Mouse (Mus musculus) CH12.LX (cell line): ENCODE measurements around the gene Sp100. TPM values are rescaled to one million over a fixed set of nuclear protein-coding genes. Genes with fewer than 3 reads are reported as not detected.

Experiments
- DNase-seq: peaks from one replicate; pipeline ENCODE4 v3.0.0-alpha.2; 2013; ENCODE audit errors: extremely low read depth
- H3K27ac ChIP-seq: 2 replicates; pipeline ENCODE4 v1.5.1; 2012; ENCODE audit warnings: low read depth, mild to moderate bottlenecking, control low read depth, moderate library complexity; ENCODE audit not compliant: insufficient read depth
- H3K27me3 ChIP-seq: replicated peaks from 2 replicates; pipeline ENCODE3; 2012; ENCODE audit warnings: inconsistent platforms
- H3K36me3 ChIP-seq, 2 experiments: replicated peaks in 1 of 2; 2 replicates each; pipeline versions ENCODE3 to v1.6.1; 2012; ENCODE audit warnings: inconsistent platforms in 1 of 2, low read length in 1 of 2, mild to moderate bottlenecking in 1 of 2, mixed read lengths in 1 of 2, moderate library complexity in 1 of 2; ENCODE audit not compliant: control insufficient read depth in 1 of 2, insufficient read depth in 1 of 2
- H3K4me1 ChIP-seq, 2 experiments: 2 replicates each; pipeline ENCODE4 v1.6.1; 2012; ENCODE audit warnings: inconsistent platforms in 1 of 2, moderate library complexity in 1 of 2; ENCODE audit not compliant: insufficient read depth in 2 of 2, control insufficient read depth in 1 of 2
- H3K4me2 ChIP-seq: 2 replicates; pipeline ENCODE4 v1.6.1; 2012; ENCODE audit warnings: low read depth, mild to moderate bottlenecking, control low read depth; ENCODE audit not compliant: poor library complexity, insufficient read depth, severe bottlenecking
- H3K4me3 ChIP-seq, 3 experiments: fragments of 150-350 bp in 1 of 3; sonication (generic) in 1 of 3; replicated peaks in 1 of 3; 2 replicates each; pipeline versions ENCODE3 to v1.5.1; 2011 to 2012; ENCODE audit warnings: low read depth in 2 of 3, low read length in 2 of 3, mild to moderate bottlenecking in 2 of 3, moderate library complexity in 2 of 3, control low read depth in 1 of 3, improper control_type of control experiment in 1 of 3, inconsistent platforms in 1 of 3, mixed read lengths in 1 of 3; ENCODE audit not compliant: poor library complexity in 1 of 3
- H3K79me2 ChIP-seq: replicated peaks from 2 replicates; pipeline ENCODE4 v1.6.1; 2012; ENCODE audit warnings: mild to moderate bottlenecking, moderate library complexity; ENCODE audit not compliant: control insufficient read depth, poor library complexity, insufficient read depth, severe bottlenecking; ENCODE audit errors: extremely low read depth
- H3K9ac ChIP-seq: 2 replicates; pipeline ENCODE4 v1.6.1; 2012; ENCODE audit warnings: low read depth, mild to moderate bottlenecking, control low read depth, moderate library complexity; ENCODE audit not compliant: insufficient read depth
- H3K9me3 ChIP-seq: replicated peaks from 2 replicates; pipeline ENCODE3; 2012; ENCODE audit warnings: low read length, inconsistent platforms, mixed read lengths
- CHD2 ChIP-seq: IDR thresholded peaks from 2 replicates; pipeline ENCODE4 v1.6.1; 2011; ENCODE audit warnings: low read length, improper control_type of control experiment
- E2F4 ChIP-seq: IDR thresholded peaks from 2 replicates; pipeline ENCODE4 v1.6.1; 2011; ENCODE audit warnings: low read depth, low read length, improper control_type of control experiment; ENCODE audit not compliant: insufficient replicate concordance
- ELF1 ChIP-seq: IDR thresholded peaks from 2 replicates; pipeline ENCODE4 v1.6.1; 2014; ENCODE audit warnings: low read depth, mild to moderate bottlenecking, inconsistent platforms, low read length, improper control_type of control experiment
- ETS1 ChIP-seq: conservative IDR thresholded peaks from 2 replicates; pipeline ENCODE4 v1.6.1; 2012; ENCODE audit warnings: low read depth, mild to moderate bottlenecking, inconsistent platforms, low read length, improper control_type of control experiment, moderate library complexity
- GABPA ChIP-seq: IDR thresholded peaks from 2 replicates; pipeline ENCODE4 v1.6.1; 2012; ENCODE audit warnings: low read depth, low read length, improper control_type of control experiment, inconsistent platforms; ENCODE audit not compliant: insufficient replicate concordance
- KAT2A ChIP-seq: IDR thresholded peaks from 2 replicates; pipeline ENCODE4 v1.6.1; 2012; ENCODE audit warnings: low read length, improper control_type of control experiment, inconsistent platforms; ENCODE audit not compliant: insufficient replicate concordance
- MAFK ChIP-seq: IDR thresholded peaks from 2 replicates; pipeline ENCODE4 v1.6.1; 2011; ENCODE audit warnings: low read length, improper control_type of control experiment; ENCODE audit not compliant: insufficient replicate concordance
- MAX ChIP-seq: IDR thresholded peaks from 2 replicates; pipeline ENCODE4 v1.6.1; 2011; ENCODE audit warnings: low read length, improper control_type of control experiment
- MEF2A ChIP-seq: IDR thresholded peaks from 2 replicates; pipeline ENCODE4 v1.6.1; 2014; ENCODE audit warnings: low read depth, mild to moderate bottlenecking, inconsistent platforms, low read length, improper control_type of control experiment, borderline replicate concordance
- NELFE ChIP-seq: IDR thresholded peaks from 2 replicates; pipeline ENCODE4 v1.6.1; 2011; ENCODE audit warnings: low read depth, low read length, improper control_type of control experiment
- NRF1 ChIP-seq: IDR thresholded peaks from 2 replicates; pipeline ENCODE4 v1.6.1; 2014; ENCODE audit warnings: low read depth, mild to moderate bottlenecking, inconsistent platforms, low read length, improper control_type of control experiment, moderate library complexity
- POLR2A ChIP-seq: IDR thresholded peaks from 2 replicates; pipeline ENCODE4 v1.6.1; 2011; ENCODE audit warnings: low read depth, mild to moderate bottlenecking, improper control_type of control experiment, low read length
- RAD21 ChIP-seq: IDR thresholded peaks from 2 replicates; pipeline ENCODE4 v1.6.1; 2011; ENCODE audit warnings: low read depth, mild to moderate bottlenecking, low read length, improper control_type of control experiment, moderate library complexity
- SIN3A ChIP-seq: IDR thresholded peaks from 2 replicates; pipeline ENCODE4 v1.6.1; 2012; ENCODE audit warnings: low read length, improper control_type of control experiment, inconsistent platforms
- TBP ChIP-seq: conservative IDR thresholded peaks from 2 replicates; pipeline ENCODE4 v1.6.1; 2011; ENCODE audit warnings: low read depth, low read length, improper control_type of control experiment
- UBTF ChIP-seq: IDR thresholded peaks from 2 replicates; pipeline ENCODE4 v1.6.1; 2012; ENCODE audit warnings: low read depth, mild to moderate bottlenecking, inconsistent platforms, low read length, improper control_type of control experiment, moderate library complexity
- USF1 ChIP-seq: IDR thresholded peaks from 2 replicates; pipeline ENCODE4 v1.6.1; 2014; ENCODE audit warnings: low read depth, mild to moderate bottlenecking, inconsistent platforms, low read length, improper control_type of control experiment
- ZNF384 ChIP-seq: IDR thresholded peaks from 2 replicates; pipeline ENCODE4 v1.6.1; 2012; ENCODE audit warnings: low read depth, low read length, improper control_type of control experiment, inconsistent platforms
- dilution Hi-C: fragments of 300-500 bp; cut with MboI; formaldehyde crosslinking; loops from 2 replicates; pipeline ENCODE4 v1.14.3; 2020; ENCODE audit warnings: low sequenced_read_pairs; ENCODE audit not compliant: extremely low pct_unique_long_range_greater_than_20kb, extremely low pct_ligation_motif_present
- in situ Hi-C: fragments of 300-500 bp; cut with MboI; formaldehyde crosslinking; loops from 3 replicates; pipeline ENCODE4 v1.14.3; 2019; ENCODE audit warnings: low sequenced_read_pairs, low pct_ligation_motif_present, low pct_unique_long_range_greater_than_20kb, mixed read lengths
- polyA plus RNA-seq: library from polyadenylated mRNA; unstranded; fragments of >175 nt; gene quantifications from 2 replicates; pipeline ENCODE4 v1.2.1, GENCODE M21; 2012; ENCODE audit warnings: low read depth; ENCODE audit not compliant: insufficient read length
- total RNA-seq, 2 experiments: library from RNA; depleted of rRNA; stranded (reverse); fragments of 300-350 nt in 1 of 2; fragments of >200 nt in 1 of 2; gene quantifications; 2 replicates each; pipeline ENCODE4 v1.2.3; 2012 to 2014

The Sp100 gene
- total and polyA plus RNA-seq, 3 experiments: 24.7 to 74.0 (median 59.5) TPM

DNA sequence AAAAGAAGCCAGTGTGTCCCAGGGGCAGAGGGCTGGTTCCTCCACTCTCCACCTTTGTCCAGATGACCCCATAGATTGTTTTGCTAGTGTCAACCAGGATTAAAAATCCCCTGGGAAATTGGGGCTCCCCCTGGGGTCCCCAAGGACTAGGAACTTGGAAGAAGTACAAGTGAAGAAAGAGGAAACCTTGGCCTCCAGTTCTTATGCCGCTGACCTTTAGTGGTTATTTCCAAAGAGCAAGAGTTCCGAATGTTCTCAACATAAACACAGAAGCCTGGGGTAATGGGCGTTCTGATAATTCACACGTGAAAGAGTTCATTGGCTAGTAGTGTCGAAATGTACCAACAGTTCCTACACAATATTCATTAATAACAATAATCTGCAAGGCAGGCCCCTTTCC, 96.7 kb downstream of the Sp100 start:
- H3K4me3 ChIP-seq: no peak overlapping the region
- no peaks in the 10 kb centered on the region for H3K9me3 ChIP-seq
- in situ Hi-C loops (no loop called here), dilution Hi-C loops (no loop called here)
- TF ChIP-seq CHD2 (no peak), ZNF384 (no peak), USF1 (no peak)
- H3K27ac ChIP-seq: no peak overlapping the region
- peaks cover 25 to 79% of the 10 kb centered on the region in 2 experiments for H3K4me1 ChIP-seq
- H3K4me2 ChIP-seq: no peak overlapping the region
- no peak for DNase-seq
- H3K79me2 ChIP-seq: no peaks in the 10 kb centered on the region; the same call in 1 of the 2 replicates
- H3K27me3 ChIP-seq: no peaks in the 10 kb centered on the region
- H3K36me3 ChIP-seq: peaks cover 4 to 39% of the 10 kb centered on the region in 2 experiments
- no peak overlapping the region for H3K9ac ChIP-seq

DNA sequence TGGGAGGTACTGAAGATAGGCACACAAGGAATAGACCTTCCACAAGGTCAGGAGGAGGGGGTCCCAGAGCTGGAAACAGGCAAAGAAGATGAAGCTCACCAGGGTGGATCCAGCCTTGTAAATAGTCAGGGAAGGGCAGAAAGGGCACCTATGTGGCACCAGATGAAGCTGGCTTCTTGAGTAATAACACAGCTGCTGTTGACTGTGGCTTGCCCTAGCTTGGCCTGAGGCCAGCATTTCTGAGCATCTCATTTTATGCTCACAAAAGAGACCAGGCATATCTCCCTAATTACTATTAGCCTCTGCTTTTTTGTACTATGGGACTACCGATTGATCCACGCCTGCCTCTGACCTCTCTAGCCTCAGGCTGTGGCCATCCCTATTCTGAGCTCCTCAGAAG, 100.0 kb downstream of the Sp100 start:
- dilution Hi-C loops (no loop called here), in situ Hi-C loops (loop anchor here (5.0 kb wide), 3 partner anchors 42 to 257 kb away; partner anchors contain the start of gene Cab39)
- no peak for DNase-seq
- Histone ChIP-seq H3K79me2 (no peaks in the 10 kb centered on the region; the same call in 1 of the 2 replicates), H3K36me3 (peaks cover 4 to 23% of the 10 kb centered on the region in 2 experiments), H3K4me3 (peak overlapping the region in 2 of 3 experiments; percentile 42 to 57), H3K27ac (peak overlapping the region; percentile 94; the same call in 1 of the 2 replicates), H3K27me3 (no peaks in the 10 kb centered on the region), H3K9me3 (no peaks in the 10 kb centered on the region), H3K4me2 (peak overlapping the region; percentile 52), H3K4me1 (peaks cover 19 to 65% of the 10 kb centered on the region in 2 experiments), H3K9ac (peak overlapping the region; percentile 72)
- no peak for TF ChIP-seq NELFE

DNA sequence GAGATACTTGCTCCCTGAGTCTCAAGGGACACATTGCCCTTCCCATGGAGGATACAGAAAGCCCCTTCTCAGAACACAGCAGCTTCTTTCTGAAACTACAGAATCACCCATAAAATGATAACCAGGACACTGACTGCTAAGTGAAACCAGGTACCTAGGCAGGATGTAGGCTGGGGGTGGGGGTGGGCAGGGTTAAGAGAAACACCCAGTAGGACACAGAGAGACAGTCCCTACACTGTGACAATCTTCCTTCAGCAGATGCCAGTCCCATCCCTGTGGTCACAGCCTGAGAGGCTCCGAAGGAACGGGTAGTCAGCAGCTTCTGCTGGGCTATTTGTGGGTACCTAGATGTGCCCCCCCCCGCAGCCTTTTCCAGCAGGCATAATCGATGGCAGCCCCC, 100.9 kb downstream of the Sp100 start:
- dilution Hi-C loops: no loop called here
- peaks cover 4 to 16% of the 10 kb centered on the region in 2 experiments for H3K36me3 ChIP-seq

DNA sequence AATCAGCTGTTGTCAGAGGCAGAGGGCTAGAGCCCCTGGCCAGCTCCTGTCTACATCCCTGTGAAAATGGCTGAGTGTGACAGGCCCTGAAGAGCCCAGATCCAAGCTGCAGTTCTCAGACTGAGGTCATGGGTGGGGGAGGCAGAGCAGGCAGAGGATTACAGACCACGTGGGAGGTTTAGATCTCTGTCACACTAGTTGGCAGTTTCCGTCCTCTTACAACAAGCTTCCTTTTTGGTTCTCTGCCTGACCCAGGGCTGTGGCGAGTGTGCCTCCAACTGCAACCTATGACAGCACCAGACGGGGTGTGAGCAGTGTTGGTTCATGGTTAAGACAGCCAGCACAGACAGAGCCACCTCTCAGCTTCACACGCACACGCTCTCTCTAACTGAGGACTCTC, 101.7 kb downstream of the Sp100 start:
- in situ Hi-C loops: loop anchor here (5.0 kb wide), 3 partner anchors 41 to 256 kb away; partner anchors contain the start of gene Cab39
- Histone ChIP-seq H3K9ac (peak overlapping the region; percentile 72), H3K4me3 (peak overlapping the region; percentile 36 to 57 (median 42)), H3K4me2 (peak overlapping the region; percentile 52), H3K79me2 (no peaks in the 10 kb centered on the region; the same call in 1 of the 2 replicates), H3K9me3 (no peaks in the 10 kb centered on the region), H3K27ac (peak overlapping the region; percentile 94), H3K36me3 (peaks cover 4 to 15% of the 10 kb centered on the region in 2 experiments), H3K4me1 (peaks cover 19 to 55% of the 10 kb centered on the region in 2 experiments), H3K27me3 (no peaks in the 10 kb centered on the region)
- DNase-seq: peak; percentile 94
- dilution Hi-C loops: no loop called here
- peak; percentile 33; the same call in 1 of the 2 replicates for TF ChIP-seq CHD2
- peak; percentile 42; the same call in 1 of the 2 replicates for TF ChIP-seq ELF1
- peak; percentile 76 for TF ChIP-seq MEF2A
- no peak for TF ChIP-seq GABPA
- peak; percentile 70 for TF ChIP-seq NELFE
- TF ChIP-seq MAFK: 0 out of 2 replicates have a peak, but pooled peaks have one; percentile 37
- peak; percentile 35; the same call in 1 of the 2 replicates for TF ChIP-seq E2F4
- TF ChIP-seq POLR2A: peak; percentile 65
- no peak for TF ChIP-seq UBTF
- TF ChIP-seq MAX: peak; percentile 98
- TF ChIP-seq KAT2A: 0 out of 2 replicates have a peak, but pooled peaks have one; percentile 59
- peak; percentile 61 for TF ChIP-seq ETS1
- TF ChIP-seq NRF1: 0 out of 2 replicates have a peak, but pooled peaks have one; percentile 31

More for the DNA sequence above, 100.9 kb downstream of the Sp100 start:
- TF ChIP-seq TBP: 0 out of 2 replicates have a peak, but pooled peaks have one; percentile 26
- no peak for TF ChIP-seq SIN3A
- no peak for TF ChIP-seq RAD21
- no peak for TF ChIP-seq GABPA
- in situ Hi-C loops: loop anchor here (5.0 kb wide), 3 partner anchors 42 to 257 kb away; partner anchors contain the start of gene Cab39
- Histone ChIP-seq H3K9ac (peak overlapping the region; percentile 72), H3K4me1 (peaks cover 19 to 59% of the 10 kb centered on the region in 2 experiments), H3K4me2 (peak overlapping the region; percentile 52), H3K27me3 (no peaks in the 10 kb centered on the region), H3K27ac (peak overlapping the region; percentile 94), H3K9me3 (no peaks in the 10 kb centered on the region), H3K79me2 (no peaks in the 10 kb centered on the region; the same call in 1 of the 2 replicates), H3K4me3 (peak overlapping the region; percentile 36 to 57 (median 42))
- no peak for DNase-seq
